Mouse (Mus musculus): ENCODE data around the gene Vwa2. TPM values are rescaled to one million over a fixed set of nuclear protein-coding genes. Genes with fewer than 3 reads are reported as not detected.

Gene Vwa2
- polyA plus RNA-seq, 1 experiment from 2014 or later, result 0.63 TPM

DNA sequence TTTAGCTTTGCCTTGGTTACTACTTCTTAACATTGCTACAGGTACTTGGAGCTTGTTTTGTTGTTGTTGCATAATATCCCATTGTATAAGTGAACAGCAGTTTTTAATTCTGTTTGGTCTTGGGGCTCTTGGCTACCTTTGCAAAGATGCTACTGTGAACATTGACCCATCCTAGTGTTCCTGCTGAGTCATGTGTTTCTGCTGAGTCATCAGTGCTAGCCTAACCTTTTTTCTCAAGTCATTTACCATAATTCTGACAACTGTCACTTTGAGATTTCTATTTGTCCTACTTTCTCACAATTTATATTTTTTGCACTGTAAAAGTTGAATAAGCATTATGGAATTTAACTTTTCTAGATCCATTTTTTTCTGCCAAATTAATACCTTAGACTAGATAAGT, 21.5 kb upstream of the Vwa2 start:
- no peaks in the 10 kb centered on the region for H3K4me1 ChIP-seq (replicated peaks; ENCODE audit: control insufficient read depth, insufficient read depth, low read length)
- no peak overlapping the region for H3K27ac ChIP-seq (ENCODE audit: low read depth, low read length)
- ATAC-seq (ENCODE audit: low FRiP score) (no peak), DNase-seq (ENCODE audit: low spot score) (no peak)
- H3K36me3 ChIP-seq (ENCODE audit: control insufficient read depth, insufficient read depth, low read length), result no peaks in the 10 kb centered on the region
- H3K4me2 ChIP-seq (replicated peaks; ENCODE audit: low read depth, low read length), result no peak overlapping the region
- H3K9ac ChIP-seq (ENCODE audit: low read depth, low read length), result no peak overlapping the region
- no peak overlapping the region for H3K4me3 ChIP-seq (ENCODE audit: low read depth, low read length)
- no peaks in the 10 kb centered on the region for H3K9me3 ChIP-seq (ENCODE audit: control insufficient read depth, low read length)
- H3K27me3 ChIP-seq (ENCODE audit: control insufficient read depth, insufficient read depth, low read length), result no peaks in the 10 kb centered on the region

DNA sequence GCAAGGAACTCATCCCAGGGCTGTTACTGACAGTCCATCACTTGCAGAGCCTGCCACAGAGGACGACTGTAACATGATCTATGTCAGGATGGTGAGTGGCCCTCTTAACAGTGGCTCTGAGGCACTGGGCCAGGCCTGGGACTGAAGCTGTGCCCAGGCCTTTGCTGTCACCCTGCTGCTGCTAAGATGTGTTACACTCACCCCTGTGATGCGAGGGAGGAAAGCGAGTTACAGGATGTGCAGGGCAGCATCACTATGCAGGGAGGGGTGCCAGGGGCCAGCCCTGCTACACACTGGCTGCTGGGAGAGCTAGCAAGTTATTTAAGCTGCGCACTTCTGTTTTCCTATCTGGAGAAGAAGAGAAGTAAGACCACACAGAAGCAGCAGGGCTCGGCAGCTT, 17.6 kb upstream of the Vwa2 start:
- no peak overlapping the region for H3K4me3 ChIP-seq (ENCODE audit: low read depth, low read length)
- WGBS, result 52% methylated on average over 5 of the region's 5 CpGs
- H3K4me2 ChIP-seq (replicated peaks; ENCODE audit: low read depth, low read length), result no peak overlapping the region
- no peak overlapping the region for H3K27ac ChIP-seq (ENCODE audit: low read depth, low read length)
- H3K4me1 ChIP-seq (replicated peaks; ENCODE audit: control insufficient read depth, insufficient read depth, low read length), result no peaks in the 10 kb centered on the region
- no peaks in the 10 kb centered on the region for H3K36me3 ChIP-seq (ENCODE audit: control insufficient read depth, insufficient read depth, low read length)
- DNase-seq (ENCODE audit: low spot score) (no peak), ATAC-seq (ENCODE audit: low FRiP score) (no peak)
- no peaks in the 10 kb centered on the region for H3K27me3 ChIP-seq (ENCODE audit: control insufficient read depth, insufficient read depth, low read length)
- H3K9me3 ChIP-seq (ENCODE audit: control insufficient read depth, low read length), result no peaks in the 10 kb centered on the region
- H3K9ac ChIP-seq (ENCODE audit: low read depth, low read length), result no peak overlapping the region

DNA sequence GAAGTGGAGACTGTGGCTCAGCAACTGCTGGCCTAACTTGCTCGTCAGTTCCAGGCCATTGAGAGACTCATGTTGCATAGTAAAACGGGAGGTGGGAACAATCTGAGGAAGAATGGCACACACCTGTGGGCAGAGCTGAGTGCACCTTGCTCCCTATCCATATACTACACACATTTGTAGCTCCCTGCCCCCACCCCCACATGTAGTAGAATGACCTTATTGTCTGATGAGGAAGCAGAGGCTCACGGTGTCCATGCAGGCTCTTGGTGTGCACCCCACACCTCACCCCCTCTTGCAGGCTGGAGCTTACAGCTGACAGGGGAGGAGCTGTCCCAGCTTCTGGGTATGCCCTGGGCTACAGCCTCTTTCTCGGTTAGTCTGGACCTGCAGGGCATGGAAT, 6.3 kb upstream of the Vwa2 start:
- Histone ChIP-seq H3K9me3 (ENCODE audit: control insufficient read depth, low read length) (no peaks in the 10 kb centered on the region), H3K36me3 (ENCODE audit: control insufficient read depth, insufficient read depth, low read length) (no peaks in the 10 kb centered on the region), H3K4me3 (ENCODE audit: low read depth, low read length) (no peak overlapping the region), H3K27me3 (ENCODE audit: control insufficient read depth, insufficient read depth, low read length) (peaks cover 5% of the 10 kb centered on the region; the same call in 1 of the 2 replicates), H3K9ac (ENCODE audit: low read depth, low read length) (no peak overlapping the region), H3K4me1 (replicated peaks; ENCODE audit: control insufficient read depth, insufficient read depth, low read length) (no peaks in the 10 kb centered on the region), H3K27ac (ENCODE audit: low read depth, low read length) (no peak overlapping the region), H3K4me2 (replicated peaks; ENCODE audit: low read depth, low read length) (no peak overlapping the region)
- ATAC-seq (ENCODE audit: low FRiP score), result no peak
- WGBS, result 80% methylated on average over 4 of the region's 4 CpGs
- DNase-seq (ENCODE audit: low spot score), result no peak

DNA sequence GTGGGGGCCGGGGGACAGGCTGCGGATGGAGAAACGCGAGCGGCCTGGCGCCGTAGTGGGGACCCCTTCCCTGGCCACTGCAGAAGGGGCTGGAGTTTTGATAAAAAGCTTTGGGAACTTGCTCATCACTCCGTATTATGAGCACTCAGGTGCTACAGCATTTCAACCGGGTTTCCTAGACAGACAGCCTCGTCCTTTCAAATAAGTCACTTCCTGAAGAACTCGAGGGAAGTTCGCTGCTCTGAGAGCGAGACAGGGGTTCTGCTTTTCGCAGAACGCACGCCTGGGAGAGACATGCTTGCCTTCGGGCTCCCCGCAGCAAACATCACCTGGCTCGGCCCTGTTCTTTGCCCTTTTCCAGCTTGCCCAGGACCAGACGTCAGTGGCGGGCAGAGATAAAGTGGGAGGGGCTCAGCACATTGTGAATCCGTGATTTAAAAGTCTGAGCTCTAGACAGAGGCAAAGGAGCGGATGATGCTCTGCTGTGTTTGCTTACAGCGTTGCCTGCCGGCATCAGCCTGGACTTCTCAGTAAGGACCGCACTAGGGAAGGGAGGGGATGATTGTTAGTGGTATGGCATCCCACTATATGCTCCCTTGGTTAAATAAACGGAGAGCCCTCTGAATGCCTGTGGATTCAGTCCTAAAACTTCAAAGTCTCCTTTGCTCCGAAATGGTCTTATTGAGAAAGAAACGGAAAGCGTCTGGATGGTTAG, 709 bp downstream of the Vwa2 start:
- H3K36me3 ChIP-seq (ENCODE audit: control insufficient read depth, insufficient read depth, low read length), result no peaks in the 10 kb centered on the region
- 10% methylated on average over 30 of the region's 30 CpGs for WGBS
- peak overlapping the region; percentile 52 for H3K4me3 ChIP-seq (ENCODE audit: low read depth, low read length)
- H3K27ac ChIP-seq (ENCODE audit: low read depth, low read length), result no peak overlapping the region
- H3K27me3 ChIP-seq (ENCODE audit: control insufficient read depth, insufficient read depth, low read length), result peaks cover 40% of the 10 kb centered on the region
- H3K4me2 ChIP-seq (replicated peaks; ENCODE audit: low read depth, low read length), result peak overlapping the region; percentile 99
- no peaks in the 10 kb centered on the region; the same call in 1 of the 2 replicates for H3K4me1 ChIP-seq (replicated peaks; ENCODE audit: control insufficient read depth, insufficient read depth, low read length)
- H3K9me3 ChIP-seq (ENCODE audit: control insufficient read depth, low read length), result no peaks in the 10 kb centered on the region
- DNase-seq (ENCODE audit: low spot score) (peak; percentile 45), ATAC-seq (ENCODE audit: low FRiP score) (0 out of 2 replicates have a peak, but pooled peaks have one; percentile 14)
- H3K9ac ChIP-seq (ENCODE audit: low read depth, low read length), result peak overlapping the region; percentile 48

DNA sequence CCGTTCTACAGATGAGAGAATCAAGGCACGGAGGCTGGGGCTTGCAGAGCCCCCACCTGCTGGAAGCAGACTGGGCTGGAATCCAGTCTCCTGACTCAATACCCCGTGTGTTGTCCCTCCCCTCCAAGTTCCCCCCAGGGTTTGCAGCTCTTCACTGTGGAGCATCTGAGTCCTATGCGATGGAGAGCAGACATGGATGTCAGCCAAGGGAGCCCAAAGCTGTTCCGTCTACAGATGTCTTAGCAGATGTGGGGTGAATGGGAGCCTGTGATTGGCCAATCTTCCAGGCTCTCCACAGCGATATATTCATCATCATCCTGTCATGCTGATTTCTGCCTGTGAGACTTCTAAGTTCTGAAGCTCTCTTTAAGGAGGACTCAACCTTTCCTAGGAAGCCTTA, 3.3 kb downstream of the Vwa2 start:
- no peaks in the 10 kb centered on the region for H3K9me3 ChIP-seq (ENCODE audit: control insufficient read depth, low read length)
- no peak for ATAC-seq (ENCODE audit: low FRiP score)
- H3K4me3 ChIP-seq (ENCODE audit: low read depth, low read length), result no peak overlapping the region
- DNase-seq (ENCODE audit: low spot score), result no peak
- H3K27me3 ChIP-seq (ENCODE audit: control insufficient read depth, insufficient read depth, low read length), result peaks cover 39% of the 10 kb centered on the region
- no peak overlapping the region for H3K4me2 ChIP-seq (replicated peaks; ENCODE audit: low read depth, low read length)
- 79% methylated on average over 6 of the region's 6 CpGs for whole genome bisulfite sequencing
- no peaks in the 10 kb centered on the region for H3K36me3 ChIP-seq (ENCODE audit: control insufficient read depth, insufficient read depth, low read length)
- H3K4me1 ChIP-seq (replicated peaks; ENCODE audit: control insufficient read depth, insufficient read depth, low read length), result no peaks in the 10 kb centered on the region; the same call in 1 of the 2 replicates
- no peak overlapping the region for H3K9ac ChIP-seq (ENCODE audit: low read depth, low read length)
- H3K27ac ChIP-seq (ENCODE audit: low read depth, low read length), result no peak overlapping the region

DNA sequence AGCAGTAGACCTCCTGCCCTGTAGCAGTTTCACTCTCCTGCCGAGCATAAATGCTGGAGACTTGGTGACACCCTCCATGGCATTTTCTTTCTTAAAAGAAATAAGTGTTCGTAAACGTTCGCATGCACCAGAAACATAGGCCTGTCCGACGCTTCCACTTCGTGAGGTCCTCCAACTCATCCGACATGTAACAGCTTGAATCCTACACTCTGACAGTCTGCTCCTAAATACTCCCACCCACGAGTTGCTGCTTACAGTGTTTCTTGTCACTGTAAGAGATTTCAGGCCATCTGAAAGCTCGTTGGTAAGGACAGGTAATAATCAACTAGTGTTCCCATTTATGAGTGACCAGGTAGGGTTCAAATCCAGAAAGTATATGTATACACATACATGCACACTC, 13.8 kb downstream of the Vwa2 start:
- H3K4me3 ChIP-seq (ENCODE audit: low read depth, low read length), result no peak overlapping the region
- ATAC-seq (ENCODE audit: low FRiP score) (no peak), DNase-seq (ENCODE audit: low spot score) (no peak)
- WGBS, result 91% methylated on average over 10 of the region's 10 CpGs
- no peak overlapping the region for H3K4me2 ChIP-seq (replicated peaks; ENCODE audit: low read depth, low read length)
- no peaks in the 10 kb centered on the region for H3K4me1 ChIP-seq (replicated peaks; ENCODE audit: control insufficient read depth, insufficient read depth, low read length)
- no peak overlapping the region for H3K27ac ChIP-seq (ENCODE audit: low read depth, low read length)
- no peaks in the 10 kb centered on the region for H3K27me3 ChIP-seq (ENCODE audit: control insufficient read depth, insufficient read depth, low read length)
- no peaks in the 10 kb centered on the region for H3K9me3 ChIP-seq (ENCODE audit: control insufficient read depth, low read length)
- H3K9ac ChIP-seq (ENCODE audit: low read depth, low read length), result no peak overlapping the region
- H3K36me3 ChIP-seq (ENCODE audit: control insufficient read depth, insufficient read depth, low read length), result no peaks in the 10 kb centered on the region

DNA sequence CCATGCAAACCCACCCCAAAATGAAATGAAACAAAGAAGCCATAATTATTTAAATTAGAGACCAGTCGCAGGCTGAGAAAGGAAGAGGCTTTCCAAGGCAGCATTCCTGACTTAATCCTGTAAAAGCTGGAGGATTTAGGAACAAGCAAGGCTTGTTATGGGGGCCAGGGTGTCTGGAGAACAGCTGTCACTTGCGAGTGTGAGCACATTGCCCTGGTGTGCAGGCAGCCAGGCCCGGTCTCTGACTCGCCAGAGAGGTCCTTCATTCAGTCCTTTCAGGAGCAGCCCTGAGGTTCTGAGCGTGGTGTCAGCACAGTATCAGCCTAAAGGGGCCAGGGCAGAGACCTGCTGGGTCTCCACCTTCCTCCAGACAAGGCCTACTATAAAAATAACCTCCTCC, 14.6 kb downstream of the Vwa2 start:
- Histone ChIP-seq H3K36me3 (ENCODE audit: control insufficient read depth, insufficient read depth, low read length) (no peaks in the 10 kb centered on the region), H3K9me3 (ENCODE audit: control insufficient read depth, low read length) (no peaks in the 10 kb centered on the region), H3K9ac (ENCODE audit: low read depth, low read length) (no peak overlapping the region), H3K4me3 (ENCODE audit: low read depth, low read length) (no peak overlapping the region), H3K27ac (ENCODE audit: low read depth, low read length) (no peak overlapping the region), H3K4me1 (replicated peaks; ENCODE audit: control insufficient read depth, insufficient read depth, low read length) (no peaks in the 10 kb centered on the region), H3K4me2 (replicated peaks; ENCODE audit: low read depth, low read length) (no peak overlapping the region), H3K27me3 (ENCODE audit: control insufficient read depth, insufficient read depth, low read length) (no peaks in the 10 kb centered on the region)
- no peak for DNase-seq (ENCODE audit: low spot score)
- no peak for ATAC-seq (ENCODE audit: low FRiP score)
- WGBS, result 75% methylated on average over 5 of the region's 5 CpGs

DNA sequence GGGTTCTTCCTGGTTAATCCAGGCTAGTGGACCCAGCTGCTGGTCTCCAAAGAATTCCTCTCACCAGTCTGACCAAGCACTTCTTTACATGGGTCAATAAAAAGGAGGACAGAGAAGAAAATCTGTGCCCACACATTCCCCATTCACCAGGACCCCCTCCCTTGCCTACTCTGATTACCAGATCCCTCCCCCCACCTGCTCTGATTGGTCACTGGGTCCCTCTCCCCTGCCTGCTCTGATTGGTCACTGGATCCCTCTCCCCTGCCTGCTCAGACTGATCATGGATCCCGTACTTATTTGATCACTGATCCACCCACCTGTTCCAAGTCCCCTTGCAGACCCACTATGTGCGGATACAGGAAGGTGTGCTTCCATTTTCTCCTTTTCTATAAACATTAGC, 17.4 kb downstream of the Vwa2 start:
- Histone ChIP-seq H3K4me1 (replicated peaks; ENCODE audit: control insufficient read depth, insufficient read depth, low read length) (no peaks in the 10 kb centered on the region), H3K9me3 (ENCODE audit: control insufficient read depth, low read length) (no peaks in the 10 kb centered on the region), H3K9ac (ENCODE audit: low read depth, low read length) (no peak overlapping the region), H3K4me3 (ENCODE audit: low read depth, low read length) (no peak overlapping the region), H3K27me3 (ENCODE audit: control insufficient read depth, insufficient read depth, low read length) (no peaks in the 10 kb centered on the region), H3K4me2 (replicated peaks; ENCODE audit: low read depth, low read length) (no peak overlapping the region), H3K36me3 (ENCODE audit: control insufficient read depth, insufficient read depth, low read length) (no peaks in the 10 kb centered on the region), H3K27ac (ENCODE audit: low read depth, low read length) (no peak overlapping the region)
- DNase-seq (ENCODE audit: low spot score) (no peak), ATAC-seq (ENCODE audit: low FRiP score) (no peak)
- 50% methylated on average over 2 of the region's 2 CpGs for WGBS

DNA sequence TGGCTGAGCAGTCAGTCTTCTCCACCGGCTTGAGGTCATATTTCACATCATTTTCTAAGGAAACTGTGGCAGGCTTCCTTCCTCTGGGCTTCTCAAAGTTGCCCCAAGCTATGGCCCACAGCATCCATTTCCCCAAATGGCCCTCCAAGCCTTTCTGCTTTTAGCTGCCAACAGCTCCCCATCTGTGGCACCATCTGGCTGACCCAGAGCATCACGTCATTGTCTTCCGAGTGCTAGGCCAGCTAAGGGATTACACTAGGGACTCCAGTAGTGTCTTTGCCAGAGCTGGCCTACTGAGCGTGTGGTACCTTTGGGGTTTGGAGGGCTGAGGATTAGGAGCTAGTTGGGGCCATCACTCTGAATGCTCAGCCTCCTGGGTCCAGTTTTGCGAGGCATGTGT, 18.5 kb downstream of the Vwa2 start:
- Histone ChIP-seq H3K36me3 (ENCODE audit: control insufficient read depth, insufficient read depth, low read length) (no peaks in the 10 kb centered on the region), H3K4me2 (replicated peaks; ENCODE audit: low read depth, low read length) (no peak overlapping the region), H3K27ac (ENCODE audit: low read depth, low read length) (no peak overlapping the region), H3K9me3 (ENCODE audit: control insufficient read depth, low read length) (no peaks in the 10 kb centered on the region), H3K9ac (ENCODE audit: low read depth, low read length) (no peak overlapping the region), H3K4me1 (replicated peaks; ENCODE audit: control insufficient read depth, insufficient read depth, low read length) (no peaks in the 10 kb centered on the region), H3K4me3 (ENCODE audit: low read depth, low read length) (no peak overlapping the region), H3K27me3 (ENCODE audit: control insufficient read depth, insufficient read depth, low read length) (no peaks in the 10 kb centered on the region)
- ATAC-seq (ENCODE audit: low FRiP score) (no peak), DNase-seq (ENCODE audit: low spot score) (no peak)
- WGBS, result 74% methylated on average over 5 of the region's 5 CpGs

All from hindbrain, embryonic 11.5 days (tissue).